Mouse (Mus musculus) embryonic facial prominence, embryonic 11.5 days (tissue): ENCODE measurements at regions not wholly inside any gene's neighbourhood (a gene's known extent, or its start where the extent isn't known, plus 50 kb on each side); places are given as distances from the start of the nearest gene placed in this dataset.
"Not testable (repeated sequence)": the region's sequence is repeated elsewhere in the genome, so short reads cannot be mapped to it uniquely, and the experiment has no call there.

Source experiments
- ATAC-seq: fragments of 200-750 bp; cut with Nextera tagmentation; replicated peaks from 2 replicates; pipeline ENCODE4 v1.8.0; 2017; ENCODE audit warnings: low read depth; ENCODE audit not compliant: insufficient number of reproducible peaks, low FRiP score, low TSS enrichment
- DNase-seq: peaks from one replicate; pipeline ENCODE4 v3.0.0-alpha.2; 2015; ENCODE audit warnings: low spot score
- H3K27ac ChIP-seq: fragments of 300-500 bp; sonication (generic); replicated peaks from 2 replicates; pipeline ENCODE4 v1.5.1; 2014; ENCODE audit warnings: mild to moderate bottlenecking, low read depth, low read length, control low read depth
- H3K27me3 ChIP-seq: fragments of 300-500 bp; sonication (generic); 2 replicates; pipeline ENCODE4 v1.6.1; 2014; ENCODE audit warnings: mild to moderate bottlenecking, low read length, moderate library complexity, mixed read lengths; ENCODE audit not compliant: control insufficient read depth, insufficient read depth
- H3K36me3 ChIP-seq: fragments of 300-500 bp; sonication (generic); replicated peaks from 2 replicates; pipeline ENCODE4 v1.6.1; 2014; ENCODE audit warnings: low read depth, mild to moderate bottlenecking, low read length, moderate library complexity, mixed read lengths; ENCODE audit not compliant: control insufficient read depth, insufficient read depth
- H3K4me1 ChIP-seq: fragments of 300-500 bp; sonication (generic); 2 replicates; pipeline ENCODE4 v1.6.1; 2014; ENCODE audit warnings: low read length, mixed read lengths; ENCODE audit not compliant: control insufficient read depth, insufficient read depth
- H3K4me2 ChIP-seq: fragments of 300-500 bp; sonication (generic); 2 replicates; pipeline ENCODE4 v1.6.1; 2014; ENCODE audit warnings: low read depth, mild to moderate bottlenecking, control low read depth, low read length, moderate library complexity
- H3K4me3 ChIP-seq: fragments of 300-500 bp; sonication (generic); 2 replicates; pipeline ENCODE4 v1.5.1; 2014; ENCODE audit warnings: low read depth, low read length, control low read depth
- H3K9ac ChIP-seq: fragments of 300-500 bp; sonication (generic); replicated peaks from 2 replicates; pipeline ENCODE4 v1.6.1; 2014; ENCODE audit warnings: mild to moderate bottlenecking, control low read depth, low read length
- H3K9me3 ChIP-seq: fragments of 300-500 bp; sonication (generic); replicated peaks from 2 replicates; pipeline ENCODE4 v1.6.1; 2016; ENCODE audit warnings: mild to moderate bottlenecking, low read length, inconsistent platforms, mixed read lengths; ENCODE audit not compliant: control insufficient read depth
- WGBS: fragments of 180-500 bp; shearing (Covaris S2); extraction: QIAGEN DNeasy Blood & Tissue Kit; methylation state at CpG from one replicate; pipeline ENCODE4 v1.1.7; 2014; 5-methylcytosine and 5-hydroxymethylcytosine counted together

- ATAC-seq (no peak), DNase-seq (peak; percentile 19)
- H3K4me3 ChIP-seq: no peak overlapping the region
- H3K27ac ChIP-seq: no peak overlapping the region
- H3K4me1 ChIP-seq: no peaks in the 10 kb centered on the region
- no peaks in the 10 kb centered on the region for H3K9me3 ChIP-seq
- 70% methylated on average over 6 of the region's 6 CpGs for WGBS
- no peak overlapping the region for H3K4me2 ChIP-seq
- no peak overlapping the region for H3K9ac ChIP-seq
- H3K36me3 ChIP-seq: no peaks in the 10 kb centered on the region
- no peaks in the 10 kb centered on the region for H3K27me3 ChIP-seq
Observed at GRCm38 (mm10) chr13:70073655-70074054, 271.5 kb downstream of the Med10 start.

- Histone ChIP-seq H3K4me2 (no peak overlapping the region), H3K27ac (no peak overlapping the region), H3K4me1 (no peaks in the 10 kb centered on the region), H3K27me3 (no peaks in the 10 kb centered on the region), H3K4me3 (no peak overlapping the region), H3K9ac (no peak overlapping the region), H3K36me3 (no peaks in the 10 kb centered on the region), H3K9me3 (no peaks in the 10 kb centered on the region)
- DNase-seq (no peak), ATAC-seq (no peak)
- 89% methylated on average over 4 of the region's 4 CpGs for WGBS
Observed at GRCm38 (mm10) chr13:70075353-70075752, 273.2 kb downstream of the Med10 start.

- H3K27me3 ChIP-seq: no peaks in the 10 kb centered on the region
- H3K27ac ChIP-seq: no peak overlapping the region
- H3K9me3 ChIP-seq: no peaks in the 10 kb centered on the region
- no peak overlapping the region for H3K9ac ChIP-seq
- DNase-seq (no peak), ATAC-seq (no peak)
- WGBS: 84% methylated on average over 4 of the region's 4 CpGs
- H3K4me2 ChIP-seq: no peak overlapping the region
- H3K4me3 ChIP-seq: no peak overlapping the region
- no peaks in the 10 kb centered on the region for H3K36me3 ChIP-seq
- no peaks in the 10 kb centered on the region for H3K4me1 ChIP-seq
Observed at GRCm38 (mm10) chr13:70081108-70081507, 278.9 kb downstream of the Med10 start.

GRCm38 (mm10) chr13:70092886-70093285, 290.7 kb downstream of the Med10 start:
- H3K9ac ChIP-seq: no peak overlapping the region

GRCm38 (mm10) chr13:70093970-70094369, 291.8 kb downstream of the Med10 start:
- 68% methylated on average over 2 of the region's 2 CpGs for WGBS
- H3K27ac ChIP-seq: no peak overlapping the region
- no peak overlapping the region for H3K4me3 ChIP-seq
- H3K36me3 ChIP-seq: no peaks in the 10 kb centered on the region
- H3K9me3 ChIP-seq: no peaks in the 10 kb centered on the region
- DNase-seq (no peak), ATAC-seq (no peak)
- H3K9ac ChIP-seq: no peak overlapping the region
- H3K4me1 ChIP-seq: no peaks in the 10 kb centered on the region
- no peaks in the 10 kb centered on the region for H3K27me3 ChIP-seq
- no peak overlapping the region for H3K4me2 ChIP-seq

More at GRCm38 (mm10) chr13:70092886-70093285, 290.7 kb downstream of the Med10 start:
- H3K4me2 ChIP-seq: no peak overlapping the region
- H3K4me1 ChIP-seq: no peaks in the 10 kb centered on the region
- DNase-seq (peak; percentile 34), ATAC-seq (no peak)
- H3K36me3 ChIP-seq: no peaks in the 10 kb centered on the region
- H3K27me3 ChIP-seq: no peaks in the 10 kb centered on the region
- no peak overlapping the region for H3K4me3 ChIP-seq
- H3K27ac ChIP-seq: no peak overlapping the region
- 63% methylated on average over 4 of the region's 4 CpGs for WGBS
- no peaks in the 10 kb centered on the region for H3K9me3 ChIP-seq

- H3K36me3 ChIP-seq: no peaks in the 10 kb centered on the region
- peak; percentile 21 for DNase-seq
- H3K4me1 ChIP-seq: no peaks in the 10 kb centered on the region
- no peak overlapping the region for H3K9ac ChIP-seq
- H3K27me3 ChIP-seq: no peaks in the 10 kb centered on the region
- no peak for ATAC-seq
- no peak overlapping the region for H3K27ac ChIP-seq
- H3K4me2 ChIP-seq: no peak overlapping the region
- no peaks in the 10 kb centered on the region for H3K9me3 ChIP-seq
- WGBS: 71% methylated on average over 7 of the region's 7 CpGs
- no peak overlapping the region for H3K4me3 ChIP-seq
Observed at GRCm38 (mm10) chr13:70096430-70097301, 294.5 kb downstream of the Med10 start.

GRCm38 (mm10) chr13:70100091-70100490, 297.9 kb downstream of the Med10 start:
- not testable (repeated sequence) for H3K36me3 ChIP-seq, DNase-seq, H3K9me3 ChIP-seq, H3K4me1 ChIP-seq, H3K9ac ChIP-seq, ATAC-seq, H3K4me2 ChIP-seq, H3K4me3 ChIP-seq, H3K27ac ChIP-seq, H3K27me3 ChIP-seq
- 74% methylated on average over 1 of the region's 1 CpGs for WGBS

- no peak overlapping the region for H3K27ac ChIP-seq
- H3K4me1 ChIP-seq: no peaks in the 10 kb centered on the region
- no peak overlapping the region for H3K4me2 ChIP-seq
- ATAC-seq: no peak
- no peaks in the 10 kb centered on the region for H3K36me3 ChIP-seq
- H3K27me3 ChIP-seq: no peaks in the 10 kb centered on the region
- no peak overlapping the region for H3K9ac ChIP-seq
- H3K9me3 ChIP-seq: no peaks in the 10 kb centered on the region
- H3K4me3 ChIP-seq: no peak overlapping the region
- DNase-seq: no peak
- WGBS: 83% methylated on average over 7 of the region's 7 CpGs
Observed at GRCm38 (mm10) chr13:70103021-70103420, 300.8 kb downstream of the Med10 start.
